Mouse (Mus musculus) lung, adult 2 months (tissue): ENCODE measurements at regions not wholly inside any gene's neighbourhood (a gene's known extent, or its start where the extent isn't known, plus 50 kb on each side); places are given as distances from the start of the nearest gene placed in this dataset.

Source experiments
- DNase-seq: peaks from one replicate; pipeline ENCODE4 v3.0.0; 2022
- H3K4me1 ChIP-seq: fragments of 200-500 bp; 2 replicates; pipeline ENCODE4 v1.6.1; 2011; ENCODE audit warnings: low read length; ENCODE audit not compliant: control insufficient read depth, insufficient read depth
- H3K4me3 ChIP-seq: fragments of 200-500 bp; replicated peaks from 2 replicates; pipeline ENCODE3; 2011; ENCODE audit warnings: low read depth, mild to moderate bottlenecking, control low read depth, low read length; ENCODE audit errors: extremely low read depth
- CTCF ChIP-seq: fragments of 200-500 bp; IDR thresholded peaks from 2 replicates; pipeline ENCODE4 v1.5.1; 2011; ENCODE audit warnings: mild to moderate bottlenecking, low read length, control low read depth; ENCODE audit not compliant: insufficient read depth
- POLR2A ChIP-seq: fragments of 200-500 bp; IDR thresholded peaks from 2 replicates; pipeline ENCODE4 v1.6.1; 2011; ENCODE audit warnings: low read depth, mild to moderate bottlenecking, control low read depth, low read length, borderline replicate concordance; ENCODE audit errors: extremely low read depth
- WGBS: fragments of 180-500 bp; shearing (Covaris S2); methylation state at CpG from one replicate; pipeline ENCODE4 v1.1.7; 2018; 5-methylcytosine and 5-hydroxymethylcytosine counted together

GRCm38 (mm10) chr13:101129466-101129865 is 296.2 kb upstream of the Slc30a5 start:
- no peaks in the 10 kb centered on the region for H3K4me1 ChIP-seq
- TF ChIP-seq POLR2A (no peak), CTCF (no peak)
- WGBS = 66% methylated on average over 3 of the region's 3 CpGs
- H3K4me3 ChIP-seq = no peak overlapping the region
- no peak for DNase-seq

DNA sequence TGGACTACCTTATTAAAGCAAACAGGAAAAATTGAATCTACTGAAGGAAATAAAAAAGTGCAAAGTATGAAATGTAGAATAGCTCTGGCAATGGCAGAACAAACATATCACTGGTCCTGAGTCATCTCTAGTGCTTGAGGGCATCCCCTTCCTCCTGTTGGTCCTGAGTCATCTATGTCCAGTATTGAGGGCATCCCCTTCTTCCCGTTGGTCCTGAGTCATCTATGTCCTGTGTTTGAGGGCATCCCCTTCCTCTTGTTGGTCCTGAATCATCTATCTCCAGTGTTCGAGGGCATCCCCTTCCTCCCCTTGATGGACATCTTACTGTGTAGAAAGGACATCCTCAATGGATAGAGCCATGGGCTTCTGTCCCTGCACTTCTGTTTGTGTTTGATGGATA is 294.6 kb upstream of the Slc30a5 start:
- TF ChIP-seq POLR2A (no peak), CTCF (no peak)
- WGBS = 52% methylated on average over 2 of the region's 2 CpGs
- no peak for DNase-seq
- no peaks in the 10 kb centered on the region for H3K4me1 ChIP-seq
- no peak overlapping the region for H3K4me3 ChIP-seq

DNA sequence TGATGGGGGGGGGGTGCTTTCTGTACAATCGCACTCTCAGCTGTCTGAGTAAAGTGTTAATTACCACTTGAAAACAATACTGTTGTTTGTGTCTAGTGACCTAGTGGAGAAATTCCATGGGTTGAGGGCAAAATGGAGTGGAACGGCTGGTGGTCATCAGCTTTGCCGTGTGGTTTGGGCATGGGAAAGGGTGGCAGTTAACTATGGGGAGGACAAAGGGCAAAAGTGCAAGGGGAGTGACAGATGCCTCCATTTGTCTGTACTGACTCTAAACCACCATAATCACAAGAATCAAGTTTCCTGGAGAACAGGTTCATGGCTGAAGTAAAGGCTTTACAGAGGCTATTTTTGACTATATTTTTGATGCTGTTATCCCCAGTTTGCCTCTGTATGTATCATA is 294.0 kb upstream of the Slc30a5 start:
- DNase-seq = no peak
- 82% methylated on average over 3 of the region's 3 CpGs for WGBS
- Histone ChIP-seq H3K4me3 (no peak overlapping the region), H3K4me1 (no peaks in the 10 kb centered on the region)
- TF ChIP-seq CTCF (no peak), POLR2A (no peak)

- Histone ChIP-seq H3K4me3 (no peak overlapping the region), H3K4me1 (no peaks in the 10 kb centered on the region)
- no peak for DNase-seq
- 65% methylated on average over 2 of the region's 2 CpGs for WGBS
- TF ChIP-seq POLR2A = no peak
Observed at GRCm38 (mm10) chr13:101117311-101117710, 284.1 kb upstream of the Slc30a5 start.

DNA sequence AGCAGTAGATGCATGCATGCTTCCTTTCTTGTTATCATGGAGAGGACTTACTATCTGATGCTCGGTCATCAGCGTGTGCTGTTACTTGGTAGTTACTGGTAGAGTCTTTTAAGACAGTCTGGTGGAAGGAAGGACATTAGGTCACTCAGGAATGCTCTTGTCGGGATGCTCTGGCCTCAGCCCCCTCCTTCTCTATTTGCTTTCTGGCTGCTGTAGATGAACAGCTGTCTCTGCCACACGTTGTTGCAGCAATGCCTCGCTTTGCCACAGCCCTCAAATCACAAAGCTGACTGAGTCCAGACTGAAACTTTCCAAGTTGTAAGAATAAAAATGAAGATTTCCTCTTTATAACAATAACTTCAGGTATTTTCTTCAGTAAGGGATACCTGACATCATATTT is 282.1 kb upstream of the Slc30a5 start:
- 55% methylated on average over 5 of the region's 5 CpGs for WGBS
- DNase-seq = no peak
- H3K4me3 ChIP-seq = no peak overlapping the region
- no peaks in the 10 kb centered on the region for H3K4me1 ChIP-seq
- no peak for TF ChIP-seq POLR2A
- no peak for TF ChIP-seq CTCF

DNA sequence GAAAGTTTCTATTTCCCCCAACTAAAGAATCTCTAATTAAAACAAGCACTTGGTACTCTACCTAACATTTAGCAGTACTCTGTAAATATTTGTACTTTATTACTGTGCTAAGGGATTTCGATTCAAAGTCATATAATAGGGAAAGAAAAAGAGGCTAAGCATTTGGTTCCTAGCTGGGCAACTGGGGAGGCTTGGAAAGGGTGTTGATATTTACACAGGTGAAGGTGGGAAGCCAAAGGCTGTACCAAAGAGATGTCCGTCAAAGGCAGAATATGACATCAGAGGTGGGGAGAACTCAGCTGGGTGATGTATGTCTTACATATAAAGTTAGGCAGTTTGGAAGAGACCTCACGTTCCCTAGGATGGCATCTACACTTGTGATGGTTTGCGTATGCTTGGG is 278.9 kb upstream of the Slc30a5 start:
- Histone ChIP-seq H3K4me3 (no peak overlapping the region), H3K4me1 (no peaks in the 10 kb centered on the region)
- DNase-seq = no peak
- 65% methylated on average over 4 of the region's 4 CpGs for WGBS
- no peak for TF ChIP-seq CTCF
- TF ChIP-seq POLR2A = no peak

- TF ChIP-seq CTCF (no peak), POLR2A (no peak)
- DNase-seq = no peak
- no peaks in the 10 kb centered on the region for H3K4me1 ChIP-seq
- H3K4me3 ChIP-seq = no peak overlapping the region
- WGBS = 77% methylated on average over 2 of the region's 2 CpGs
Observed at GRCm38 (mm10) chr13:101111773-101112172, 278.5 kb upstream of the Slc30a5 start.

- H3K4me1 ChIP-seq = no peaks in the 10 kb centered on the region
- no peak overlapping the region for H3K4me3 ChIP-seq
- DNase-seq = no peak
- TF ChIP-seq CTCF (no peak), POLR2A (no peak)
- WGBS = 64% methylated on average over 3 of the region's 3 CpGs
Observed at GRCm38 (mm10) chr13:101100621-101101020, 267.4 kb upstream of the Slc30a5 start.

DNA sequence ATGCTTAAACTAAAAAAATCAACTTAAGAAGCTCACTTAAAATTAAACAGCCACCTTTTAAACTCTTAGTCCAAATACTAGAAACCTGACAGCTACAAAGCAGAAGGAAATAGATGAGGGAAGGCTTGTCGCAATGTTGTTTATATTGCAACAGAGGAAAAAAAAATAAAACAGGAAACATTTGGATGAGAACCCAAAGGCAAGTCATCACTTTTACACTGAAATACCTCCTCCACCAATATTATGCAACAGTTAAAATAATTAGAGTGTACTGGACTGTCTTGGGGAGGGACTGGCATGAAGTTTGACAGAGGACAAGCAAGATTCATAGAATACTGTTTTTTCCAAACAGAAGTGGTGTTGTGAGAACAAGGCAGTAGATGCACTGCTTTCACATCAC is 263.6 kb upstream of the Slc30a5 start:
- TF ChIP-seq POLR2A (no peak), CTCF (no peak)
- no peak overlapping the region for H3K4me3 ChIP-seq
- no peaks in the 10 kb centered on the region for H3K4me1 ChIP-seq
- no peak for DNase-seq
- WGBS = 26% methylated on average over 1 of the region's 1 CpGs

GRCm38 (mm10) chr13:101096221-101096620 is 263.0 kb upstream of the Slc30a5 start:
- WGBS = 82% methylated on average over 6 of the region's 6 CpGs
- no peak for DNase-seq

GRCm38 (mm10) chr13:101095057-101095831 is 262.0 kb upstream of the Slc30a5 start:
- Histone ChIP-seq H3K4me1 (no peaks in the 10 kb centered on the region), H3K4me3 (no peak overlapping the region)
- DNase-seq = no peak
- TF ChIP-seq POLR2A = no peak
- TF ChIP-seq CTCF = no peak
- WGBS = 86% methylated on average over 6 of the region's 6 CpGs

More at GRCm38 (mm10) chr13:101096221-101096620, 263.0 kb upstream of the Slc30a5 start:
- H3K4me1 ChIP-seq = no peaks in the 10 kb centered on the region
- H3K4me3 ChIP-seq = no peak overlapping the region
- no peak for TF ChIP-seq CTCF
- TF ChIP-seq POLR2A = no peak
